Mouse (Mus musculus): ENCODE data around the gene Agbl1.

DNA sequence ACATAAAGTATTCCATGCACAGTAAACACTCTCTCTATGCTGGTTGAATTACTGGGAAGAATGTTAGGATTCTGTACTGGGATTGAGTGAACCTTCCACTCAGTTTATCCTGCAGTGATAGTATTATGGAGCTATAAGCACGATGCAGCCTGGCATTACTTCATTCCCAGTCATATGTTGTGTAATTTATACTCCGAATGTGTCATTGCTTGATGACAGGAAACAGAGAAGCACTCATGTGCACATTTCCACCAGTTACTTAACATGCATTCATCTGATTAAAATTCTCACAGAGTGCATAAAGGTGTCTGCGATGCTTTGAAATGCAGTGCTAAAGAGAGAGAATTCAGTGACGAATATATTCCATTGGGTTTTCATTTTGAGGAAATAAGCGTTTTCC lies 682.0 kb downstream of the Agbl1 start:
- no peak for TF ChIP-seq CTCF (IDR thresholded peaks at IDR 0.05; ENCODE audit: low read depth, low read length)
- TF ChIP-seq TAL1 (conservative IDR thresholded peaks at IDR 0.05; ENCODE audit: low read depth, low read length) = no peak
- TF ChIP-seq GATA1 (IDR thresholded peaks at IDR 0.05; ENCODE audit: borderline replicate concordance, low read length) = no peak
- TF ChIP-seq POLR2AphosphoS5 (IDR thresholded peaks at IDR 0.05; ENCODE audit: insufficient replicate concordance, low read depth, low read length) = no peak
- no peak for TF ChIP-seq GATA2 (IDR thresholded peaks at IDR 0.05; ENCODE audit: borderline replicate concordance, low read depth, low read length)

All from G1E (cell line).